Mouse (Mus musculus): ENCODE data around the gene Polr2e. TPM values are rescaled to one million over a fixed set of nuclear protein-coding genes. Genes with fewer than 3 reads are reported as not detected.
"Not testable (repeated sequence)": the region's sequence is repeated elsewhere in the genome, so short reads cannot be mapped to it uniquely, and the experiment has no call there.

The Polr2e gene
- polyA plus RNA-seq, 1 experiment from 2014 or later, result 146 TPM

DNA sequence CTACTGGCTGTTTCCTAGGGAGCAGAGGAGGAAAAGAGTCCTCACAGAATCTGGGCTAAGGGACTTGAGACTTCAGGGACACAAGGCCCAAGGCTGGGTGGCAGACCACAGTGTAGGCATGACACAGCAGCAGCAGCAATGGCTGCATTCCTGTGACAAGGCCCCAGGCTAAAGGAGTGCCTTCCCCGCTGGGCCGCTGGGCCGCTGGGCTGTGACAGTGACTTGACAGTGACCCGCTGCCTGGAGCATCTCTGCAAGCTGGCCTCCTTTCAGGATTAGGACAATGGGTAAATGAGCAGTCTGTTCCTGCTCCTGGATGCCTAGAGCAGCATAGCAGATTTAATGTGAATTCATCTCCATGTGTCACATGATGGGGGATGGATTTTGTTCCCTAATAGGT is 4.5 kb upstream of the Polr2e start:
- no peak for ATAC-seq
- POLR2A ChIA-PET, result interaction anchor here (0.6 to 1.3 kb wide), 3 partner anchors 11 to 122 kb away, joined by 3 to 5 read pairs (median 3); partner anchors contain the start of gene Cirbp
- in situ Hi-C loops (cut with MboI; ENCODE audit: low pct_unique_long_range_greater_than_20kb), result no loop called here

DNA sequence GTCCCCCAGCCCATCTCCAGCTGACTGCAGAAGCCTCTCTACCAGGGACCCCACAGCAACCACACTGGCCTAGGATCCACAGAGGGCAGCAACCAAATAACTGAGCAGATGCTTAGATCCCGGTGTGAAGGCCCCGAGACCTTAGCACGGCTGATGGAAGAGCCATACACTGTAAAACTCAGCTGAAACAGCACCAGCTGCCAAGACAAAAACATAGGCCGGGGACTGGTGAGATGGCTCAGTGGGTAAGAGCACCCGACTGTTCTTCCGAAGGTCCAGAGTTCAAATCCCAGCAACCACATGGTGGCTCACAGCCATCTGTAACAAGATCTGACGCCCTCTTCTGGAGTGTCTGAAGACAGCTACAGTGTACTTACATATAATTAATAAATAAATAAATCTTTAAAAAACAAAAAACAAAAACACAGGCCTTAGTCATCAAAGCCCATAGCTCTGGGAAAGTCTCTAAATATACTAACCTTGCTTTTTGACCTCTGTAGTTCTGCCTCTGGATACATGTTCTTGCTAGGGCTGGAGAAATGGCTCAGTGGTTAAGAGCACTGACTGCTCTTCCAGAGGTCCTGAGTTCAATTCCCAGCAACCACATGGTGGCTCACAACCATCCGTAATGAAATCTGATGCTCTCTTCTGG is 1.9 kb upstream of the Polr2e start:
- ChIA-PET POLR2A (interaction anchor here (1.2 kb wide), 1 partner anchor 66 kb away, joined by 4 read pairs; no protein-coding TSS in a partner anchor), CTCF (interaction anchor here (2.3 kb wide), 1 partner anchor 57 kb away, joined by 9 read pairs; the partner anchor contains the start of gene Tmem259)
- H3K27me3 ChIP-seq; in situ Hi-C loops (cut with MboI; ENCODE audit: low pct_unique_long_range_greater_than_20kb); DNase-seq (ENCODE audit: low read depth, low spot score); ATAC-seq: not testable (repeated sequence)

More for the DNA sequence above, 4.5 kb upstream of the Polr2e start:
- no peak for DNase-seq (ENCODE audit: low read depth, low spot score)
- CTCF ChIA-PET, result interaction anchor here (1.3 to 1.5 kb wide), 3 partner anchors 9 to 62 kb away, joined by 3 to 4 read pairs (median 3); partner anchors contain the start of gene Sbno2
- H3K27me3 ChIP-seq, result no peaks in the 10 kb centered on the region
- TF ChIP-seq CTCF (IDR thresholded peaks at IDR 0.05), result no peak

DNA sequence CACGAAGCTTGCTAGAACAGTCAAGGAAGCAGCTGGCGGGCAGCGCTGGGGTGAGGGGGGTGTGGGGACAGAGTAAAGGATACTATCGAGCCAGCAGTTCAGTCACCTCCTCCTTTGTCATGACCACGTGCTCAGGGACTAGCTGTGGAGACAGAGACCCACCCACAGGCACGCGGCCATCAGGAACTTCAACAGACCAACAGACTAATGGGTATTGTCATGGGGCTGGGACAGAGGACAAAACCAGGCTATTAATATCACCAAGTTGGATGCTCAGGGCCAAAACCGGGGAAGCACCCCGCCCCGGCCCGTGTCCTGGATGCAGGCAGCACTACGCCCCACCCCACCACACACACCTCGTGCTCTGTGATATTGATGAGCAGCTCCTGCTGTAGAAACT is 2.8 kb downstream of the Polr2e start:
- in situ Hi-C loops (cut with MboI; ENCODE audit: low pct_unique_long_range_greater_than_20kb), result no loop called here
- POLR2A ChIA-PET, result interaction anchor here (3.5 kb wide), 1 partner anchor 16 kb away, joined by 14 read pairs; no protein-coding TSS in a partner anchor
- ATAC-seq (no peak), DNase-seq (ENCODE audit: low read depth, low spot score) (no peak)
- TF ChIP-seq CTCF (IDR thresholded peaks at IDR 0.05), result no peak
- H3K27me3 ChIP-seq, result no peaks in the 10 kb centered on the region
- CTCF ChIA-PET, result interaction anchor here (2.2 kb wide), 1 partner anchor 52 kb away, joined by 6 read pairs; the partner anchor contains the start of gene Tmem259

DNA sequence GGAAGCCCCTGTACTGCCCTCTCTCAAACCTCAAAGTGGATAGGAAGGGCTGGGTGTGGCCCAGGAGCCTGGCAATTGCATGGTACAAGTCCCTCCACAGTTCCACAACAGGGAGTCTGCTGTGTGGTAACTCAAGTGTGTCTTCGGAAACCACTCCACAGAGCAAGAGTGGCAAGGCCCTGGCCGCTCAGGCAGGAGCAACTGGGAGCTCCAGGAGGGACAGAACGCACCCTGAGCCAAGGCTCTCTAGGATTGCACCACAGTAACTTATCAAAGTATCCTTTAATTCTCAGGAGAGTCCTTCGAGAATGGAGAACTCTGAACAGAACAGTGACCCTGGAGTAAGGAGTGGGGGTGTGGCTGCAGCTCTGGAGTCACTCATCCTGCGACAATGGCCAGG is 3.9 kb downstream of the Polr2e start:
- DNase-seq (ENCODE audit: low read depth, low spot score), result no peak
- no peak for ATAC-seq
- no peaks in the 10 kb centered on the region for H3K27me3 ChIP-seq
- TF ChIP-seq CTCF (IDR thresholded peaks at IDR 0.05), result no peak
- ChIA-PET POLR2A (interaction anchor here (3.5 kb wide), 1 partner anchor 17 kb away, joined by 14 read pairs; no protein-coding TSS in a partner anchor), CTCF (interaction anchor here (2.2 kb wide), 1 partner anchor 51 kb away, joined by 6 read pairs; the partner anchor contains the start of gene Tmem259)
- in situ Hi-C loops (cut with MboI; ENCODE audit: low pct_unique_long_range_greater_than_20kb), result no loop called here

DNA sequence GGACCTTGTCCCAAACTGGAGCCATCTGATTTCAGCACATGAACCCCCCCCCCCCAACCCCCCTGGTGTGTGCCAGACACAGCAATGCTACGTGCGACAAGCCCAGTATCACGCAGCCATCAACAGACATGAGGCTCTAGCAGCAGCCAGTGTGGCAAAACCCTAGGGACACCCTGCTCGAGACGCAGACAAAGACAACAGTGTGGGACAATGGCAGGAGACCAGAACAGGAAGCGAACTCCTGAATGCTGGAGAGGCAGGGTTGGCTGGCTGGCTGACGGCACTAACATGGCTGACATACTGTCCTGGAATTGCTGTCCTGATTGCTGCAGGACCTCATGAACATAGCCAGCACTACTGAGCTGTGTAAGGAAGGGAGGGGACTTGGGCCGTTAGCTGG is 4.4 kb downstream of the Polr2e start:
- TF ChIP-seq CTCF (IDR thresholded peaks at IDR 0.05), result no peak
- no peak for ATAC-seq
- no peak for DNase-seq (ENCODE audit: low read depth, low spot score)
- H3K27me3 ChIP-seq, result no peaks in the 10 kb centered on the region
- ChIA-PET POLR2A (interaction anchor here (1.3 to 3.5 kb wide), 2 partner anchors 11 to 18 kb away, joined by 4 to 14 read pairs; partner anchors contain the start of gene Gpx4), CTCF (interaction anchor here (1.1 to 2.2 kb wide), 4 partner anchors 44 to 76 kb away, joined by 3 to 8 read pairs (median 4); partner anchors contain the start of gene Tmem259)
- in situ Hi-C loops (cut with MboI; ENCODE audit: low pct_unique_long_range_greater_than_20kb), result no loop called here

DNA sequence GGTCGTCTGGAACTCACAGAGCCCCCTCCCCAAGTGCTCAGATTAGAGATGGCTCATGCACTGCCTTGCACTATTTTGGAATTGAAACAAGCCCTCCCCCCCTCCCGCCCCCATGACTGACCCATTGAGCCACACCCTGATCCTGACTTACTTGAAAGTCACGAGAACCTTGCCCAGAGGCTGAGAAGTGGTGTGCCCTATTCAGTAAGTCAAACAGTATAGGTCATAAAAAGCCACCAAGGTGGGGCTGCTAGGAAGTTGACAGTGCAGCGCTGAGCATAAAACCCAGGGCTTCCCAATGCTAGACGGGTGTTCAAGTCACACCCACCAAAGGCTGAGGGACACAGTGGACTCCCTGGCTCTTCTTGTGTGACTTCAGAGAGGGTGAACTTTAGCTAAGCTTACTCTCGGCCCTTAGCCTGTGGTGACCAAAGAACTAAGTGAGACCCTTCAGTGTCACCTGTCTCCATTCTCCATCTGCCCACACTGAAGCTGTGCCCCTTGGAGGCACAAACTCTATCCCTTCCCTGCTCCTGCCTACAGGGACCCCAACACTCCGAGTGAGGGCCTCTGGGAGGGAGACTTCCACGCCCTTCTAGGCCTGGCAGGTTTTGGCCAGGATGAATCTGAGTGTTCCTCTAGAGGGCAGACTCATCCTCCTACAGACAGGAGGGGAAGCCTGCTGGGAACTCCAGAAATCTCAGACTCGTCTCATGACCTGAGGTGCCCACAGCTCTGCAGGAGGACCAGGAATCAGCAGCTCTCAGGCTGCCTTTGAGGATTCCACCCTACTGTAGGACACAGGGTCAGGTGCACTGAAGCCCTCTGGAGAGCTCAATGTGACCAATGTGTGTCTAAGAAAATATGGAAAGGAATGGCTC is 5.8 kb downstream of the Polr2e start:
- TF ChIP-seq CTCF (IDR thresholded peaks at IDR 0.05), result no peak
- ChIA-PET POLR2A (interaction anchor here (0.7 to 3.5 kb wide), 5 partner anchors 12 to 34 kb away, joined by 3 to 14 read pairs (median 4); partner anchors contain the start of gene Gpx4), CTCF (interaction anchor here (0.7 to 1.4 kb wide), 9 partner anchors 8 to 76 kb away, joined by 3 to 8 read pairs (median 4); partner anchors contain the start of gene Tmem259)
- DNase-seq (ENCODE audit: low read depth, low spot score) (no peak), ATAC-seq (peak; percentile 72)
- no peaks in the 10 kb centered on the region for H3K27me3 ChIP-seq
- in situ Hi-C loops (cut with MboI; ENCODE audit: low pct_unique_long_range_greater_than_20kb), result no loop called here

DNA sequence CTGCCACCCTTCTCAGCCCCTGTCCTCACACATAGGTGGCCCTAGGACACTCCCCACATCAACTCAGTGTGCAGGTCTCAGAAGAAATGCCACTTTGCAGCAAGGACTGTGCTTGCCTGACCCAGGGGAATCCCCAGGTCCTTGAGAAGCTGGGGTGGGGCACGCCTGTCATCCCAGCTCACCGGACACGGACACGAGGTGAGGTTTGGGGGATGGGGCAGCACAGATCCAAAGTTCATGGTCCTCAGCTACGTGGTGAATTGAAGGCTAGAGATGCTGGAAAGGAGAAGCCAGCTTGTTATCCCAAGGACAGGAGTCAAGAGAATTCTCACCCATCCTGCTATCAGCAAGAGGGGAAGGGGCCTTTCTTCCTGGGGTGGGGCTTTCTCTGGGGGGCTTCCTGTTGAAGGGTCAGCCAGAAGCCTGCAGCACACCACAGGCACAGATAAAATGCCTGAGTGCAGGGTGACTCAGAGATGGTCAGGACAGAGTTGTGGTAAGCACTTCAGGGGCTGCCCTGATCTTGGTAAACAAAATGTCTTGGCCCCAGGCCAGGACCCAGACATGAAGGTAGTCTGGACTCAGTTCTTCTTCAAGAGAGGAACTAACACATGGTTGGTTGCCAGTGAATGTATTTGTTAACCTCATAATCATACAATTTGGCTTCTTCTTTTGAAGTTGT is 6.7 kb downstream of the Polr2e start:
- TF ChIP-seq CTCF (IDR thresholded peaks at IDR 0.05), result no peak
- in situ Hi-C loops (cut with MboI; ENCODE audit: low pct_unique_long_range_greater_than_20kb), result no loop called here
- DNase-seq (ENCODE audit: low read depth, low spot score) (no peak), ATAC-seq (peak; percentile 32)
- CTCF ChIA-PET, result interaction anchor here (0.9 to 1.4 kb wide), 5 partner anchors 8 to 132 kb away, joined by 3 to 5 read pairs (median 4); no protein-coding TSS in a partner anchor
- POLR2A ChIA-PET, result interaction anchor here (0.6 to 3.5 kb wide), 6 partner anchors 9 to 23 kb away, joined by 3 to 14 read pairs (median 4); no protein-coding TSS in a partner anchor
- H3K27me3 ChIP-seq, result no peaks in the 10 kb centered on the region

DNA sequence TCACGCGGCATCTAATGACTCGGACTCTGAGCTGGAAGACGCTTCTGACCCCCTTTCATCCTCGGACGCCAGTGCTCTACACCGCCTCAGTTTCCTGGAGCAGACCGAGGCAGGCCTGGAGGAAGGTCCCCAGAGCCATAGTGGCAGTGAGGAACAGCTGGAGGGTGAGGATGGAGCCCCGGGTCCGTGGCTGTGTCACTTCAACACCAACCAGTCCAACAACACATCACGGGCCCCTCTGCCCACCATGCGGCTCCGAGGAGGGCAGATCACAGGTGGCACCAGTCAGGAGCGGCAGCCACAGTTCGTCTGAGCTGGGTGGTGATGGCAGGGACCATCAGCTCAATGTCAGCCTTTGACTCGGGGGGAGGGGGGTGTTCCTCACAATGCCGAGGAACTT is 8.9 kb downstream of the Polr2e start:
- TF ChIP-seq CTCF (IDR thresholded peaks at IDR 0.05), result no peak
- in situ Hi-C loops (cut with MboI; ENCODE audit: low pct_unique_long_range_greater_than_20kb), result no loop called here
- no peaks in the 10 kb centered on the region for H3K27me3 ChIP-seq
- ATAC-seq, result no peak
- ChIA-PET CTCF (interaction anchor here (1.0 to 2.5 kb wide), 3 partner anchors 15 to 45 kb away, joined by 3 to 8 read pairs (median 4); partner anchors contain the start of gene Arhgap45), POLR2A (no interaction called here)
- DNase-seq (ENCODE audit: low read depth, low spot score), result no peak

DNA sequence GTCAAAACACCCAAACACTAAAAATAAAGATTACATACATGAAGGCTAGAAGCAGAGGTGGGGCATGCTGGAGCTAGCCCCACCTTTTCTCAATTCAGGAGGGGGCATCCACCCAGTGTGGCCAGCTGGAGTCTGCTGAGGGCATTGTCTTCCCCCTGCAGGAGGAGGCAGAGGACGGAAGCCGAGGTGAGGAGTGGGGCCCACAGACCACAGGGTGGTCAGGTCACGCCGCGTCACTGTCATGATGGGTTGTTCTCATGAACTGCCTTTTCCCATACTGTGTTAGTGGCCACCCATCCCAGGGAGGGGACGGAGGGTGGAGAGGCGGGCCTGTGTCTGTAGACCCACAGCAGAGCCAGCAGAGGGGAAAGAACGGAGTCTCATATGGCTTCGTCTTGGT is 9.4 kb downstream of the Polr2e start:
- DNase-seq (ENCODE audit: low read depth, low spot score) (no peak), ATAC-seq (no peak)
- CTCF ChIA-PET, result interaction anchor here (1.2 to 2.5 kb wide), 2 partner anchors 15 to 45 kb away, joined by 3 to 8 read pairs; partner anchors contain the start of gene Arhgap45
- TF ChIP-seq CTCF (IDR thresholded peaks at IDR 0.05), result no peak
- in situ Hi-C loops (cut with MboI; ENCODE audit: low pct_unique_long_range_greater_than_20kb), result no loop called here
- no peaks in the 10 kb centered on the region for H3K27me3 ChIP-seq
- POLR2A ChIA-PET, result no interaction called here

DNA sequence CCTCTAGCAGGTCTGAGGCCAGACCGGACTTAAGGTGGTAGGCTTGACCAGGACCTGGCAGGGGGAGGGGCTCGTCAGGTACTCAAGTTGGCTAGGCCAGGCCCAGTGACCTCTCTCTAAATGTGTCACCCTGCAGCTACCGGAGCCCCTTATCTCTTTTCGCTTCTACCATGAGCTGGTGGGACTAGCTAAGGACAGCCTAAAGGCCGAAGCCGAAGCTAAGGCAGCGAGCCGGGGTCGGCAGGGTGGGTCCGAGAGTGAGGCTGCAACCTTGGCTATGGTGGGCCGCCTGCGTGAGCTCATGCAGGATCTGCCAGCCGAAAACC is 11.1 kb downstream of the Polr2e start:
- no peak for TF ChIP-seq CTCF (IDR thresholded peaks at IDR 0.05)
- CTCF ChIA-PET, result no interaction called here
- no peaks in the 10 kb centered on the region for H3K27me3 ChIP-seq
- POLR2A ChIA-PET, result interaction anchor here (1.7 kb wide), 1 partner anchor 26 kb away, joined by 3 read pairs; no protein-coding TSS in a partner anchor
- in situ Hi-C loops (cut with MboI; ENCODE audit: low pct_unique_long_range_greater_than_20kb), result no loop called here
- DNase-seq (ENCODE audit: low read depth, low spot score) (no peak), ATAC-seq (no peak)

Data from Patski (cell line).